Mouse (Mus musculus) left cerebral cortex, adult 18-20 months (tissue): ENCODE data around the gene Tsfm. TPM values are rescaled to one million over a fixed set of nuclear protein-coding genes. Genes with fewer than 3 reads are reported as not detected.
"Not testable (repeated sequence)": the region's sequence is repeated elsewhere in the genome, so short reads cannot be mapped to it uniquely, and the experiment has no call there.

Source experiments
- DNase-seq, 2 experiments: peaks; one replicate each; pipeline ENCODE4 v3.0.0; 2021 to 2022; ENCODE audit warnings: low spot score in 2 of 2, mixed read lengths in 1 of 2
- total RNA-seq, 2 experiments: library from RNA; stranded (reverse); gene quantifications; 2 replicates each; pipeline ENCODE4 v1.2.3; 2021

The Tsfm gene
- total RNA-seq, 2 experiments from 2014 or later, result 26.6 to 30.1 TPM

DNA sequence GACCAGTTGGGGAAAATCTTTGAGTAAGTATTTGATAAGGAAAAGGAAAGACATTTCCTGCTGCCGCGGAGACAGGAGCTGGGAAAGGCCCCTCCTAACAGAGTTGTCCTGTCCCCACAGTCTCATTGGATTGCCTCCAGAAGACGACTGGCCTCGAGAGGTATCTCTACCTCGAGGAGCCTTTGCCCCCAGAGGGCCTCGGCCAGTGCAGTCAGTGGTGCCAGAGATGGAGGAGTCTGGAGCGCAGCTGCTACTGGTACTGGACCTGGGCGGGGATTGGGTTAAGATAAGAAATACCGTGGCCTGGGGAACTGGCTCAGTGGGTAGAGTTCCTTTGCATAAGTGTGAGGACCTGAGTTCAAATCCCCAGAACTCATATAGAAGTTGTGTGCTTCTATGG lies 35.3 kb upstream of the Tsfm start:
- no peak for DNase-seq

GRCm38 (mm10) chr10:127063913-127064870 lies 33.6 kb upstream of the Tsfm start:
- no peak for DNase-seq

DNA sequence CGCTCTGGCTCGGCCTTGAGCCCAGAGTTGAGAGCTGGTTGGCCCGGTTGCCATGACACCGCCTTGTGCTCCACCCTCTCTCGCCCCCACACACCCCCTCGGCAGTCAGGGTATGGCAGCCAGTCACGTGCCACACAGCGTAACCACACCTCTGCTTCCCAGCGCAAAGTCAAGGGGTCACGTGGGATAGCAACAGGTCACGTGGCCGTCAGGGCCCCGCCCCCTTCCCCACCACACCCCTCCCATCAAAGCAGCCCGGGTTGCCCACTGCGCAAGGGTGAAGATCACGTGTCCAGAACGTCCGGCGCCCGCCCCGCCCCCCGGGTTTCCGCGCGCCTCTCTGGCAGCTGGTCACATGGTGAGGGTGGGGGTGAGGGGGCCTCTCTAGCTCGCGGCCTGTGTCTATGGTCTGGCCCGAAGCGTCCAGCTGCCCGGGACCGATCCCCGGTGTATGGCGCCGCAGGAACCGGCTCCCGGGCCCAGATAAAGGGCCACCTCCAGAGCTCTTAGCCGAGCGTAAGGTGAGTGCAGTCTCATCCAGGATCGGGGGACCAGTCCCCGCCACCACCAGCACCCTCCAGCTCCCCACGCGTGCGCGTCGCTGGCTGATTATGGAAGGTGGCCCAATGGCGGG lies 32.7 kb upstream of the Tsfm start, which contains the start of gene Cdk4:
Cdk4 (plus strand) TSS at position 296 of the 634 bp plus-strand sequence.
- DNase-seq, result peak; percentile 97 to 98

- no peak for DNase-seq
These were observed 31.9 kb upstream of the Tsfm start for GRCm38 (mm10) chr10:127062503-127062902.

DNA sequence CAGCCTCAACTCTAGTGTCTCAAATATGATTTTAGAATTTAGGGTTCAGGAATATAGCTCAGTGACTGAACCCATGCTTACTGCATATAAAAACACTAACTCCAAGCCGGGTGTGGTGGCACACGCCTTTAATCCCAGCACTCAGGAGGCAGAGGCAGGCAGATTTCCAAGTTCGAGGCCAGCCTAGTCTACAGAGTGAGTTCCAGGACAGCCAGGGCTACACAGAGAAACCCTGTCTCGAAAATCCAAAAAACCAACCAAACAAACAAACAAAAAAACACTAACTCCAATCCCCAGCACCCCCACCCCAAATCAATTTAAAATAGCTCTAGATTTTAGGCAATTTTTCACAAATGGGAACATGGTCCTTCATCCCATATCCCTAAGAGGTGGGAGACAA lies 31.5 kb upstream of the Tsfm start:
- DNase-seq, result not testable (repeated sequence)

DNA sequence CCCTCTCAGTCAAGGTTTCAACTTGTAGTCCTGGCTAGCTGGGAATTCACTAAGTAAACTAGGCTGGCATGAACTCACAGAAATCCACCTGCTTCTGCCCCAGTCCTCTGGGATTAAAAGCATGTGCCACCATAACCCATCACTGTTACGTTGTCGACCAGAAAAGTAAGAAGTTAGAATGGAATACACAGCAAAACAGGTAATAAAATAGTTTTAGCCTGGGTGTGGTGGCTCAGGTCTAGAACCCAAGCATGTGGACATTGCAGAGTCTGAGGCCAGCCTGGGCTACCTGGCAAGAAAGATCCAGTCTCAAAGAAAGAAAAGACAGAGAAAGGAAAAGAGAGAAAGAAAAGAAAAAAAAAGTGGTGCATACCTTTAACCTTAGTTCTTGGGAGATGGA lies 30.9 kb upstream of the Tsfm start:
- DNase-seq, result no peak

DNA sequence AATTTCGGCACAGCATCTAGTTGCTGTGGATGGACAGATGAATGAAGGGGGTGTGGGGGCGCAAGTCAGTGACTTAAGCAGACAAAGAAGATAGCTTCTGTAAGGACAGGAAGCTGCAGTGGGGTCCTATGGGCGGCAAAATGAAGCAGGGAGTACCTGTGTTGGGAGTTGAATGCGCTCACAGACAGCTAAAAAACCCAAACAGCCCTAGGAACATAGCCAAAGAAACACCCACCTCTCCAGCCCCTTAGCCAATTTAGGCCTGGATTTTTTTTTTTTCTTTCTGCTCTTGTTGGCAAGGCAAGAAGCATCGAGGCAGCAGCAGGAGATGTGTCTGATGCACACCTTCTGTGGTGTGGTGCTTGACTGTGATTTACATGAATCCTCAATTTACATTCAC lies 30.4 kb upstream of the Tsfm start:
- DNase-seq, result no peak

DNA sequence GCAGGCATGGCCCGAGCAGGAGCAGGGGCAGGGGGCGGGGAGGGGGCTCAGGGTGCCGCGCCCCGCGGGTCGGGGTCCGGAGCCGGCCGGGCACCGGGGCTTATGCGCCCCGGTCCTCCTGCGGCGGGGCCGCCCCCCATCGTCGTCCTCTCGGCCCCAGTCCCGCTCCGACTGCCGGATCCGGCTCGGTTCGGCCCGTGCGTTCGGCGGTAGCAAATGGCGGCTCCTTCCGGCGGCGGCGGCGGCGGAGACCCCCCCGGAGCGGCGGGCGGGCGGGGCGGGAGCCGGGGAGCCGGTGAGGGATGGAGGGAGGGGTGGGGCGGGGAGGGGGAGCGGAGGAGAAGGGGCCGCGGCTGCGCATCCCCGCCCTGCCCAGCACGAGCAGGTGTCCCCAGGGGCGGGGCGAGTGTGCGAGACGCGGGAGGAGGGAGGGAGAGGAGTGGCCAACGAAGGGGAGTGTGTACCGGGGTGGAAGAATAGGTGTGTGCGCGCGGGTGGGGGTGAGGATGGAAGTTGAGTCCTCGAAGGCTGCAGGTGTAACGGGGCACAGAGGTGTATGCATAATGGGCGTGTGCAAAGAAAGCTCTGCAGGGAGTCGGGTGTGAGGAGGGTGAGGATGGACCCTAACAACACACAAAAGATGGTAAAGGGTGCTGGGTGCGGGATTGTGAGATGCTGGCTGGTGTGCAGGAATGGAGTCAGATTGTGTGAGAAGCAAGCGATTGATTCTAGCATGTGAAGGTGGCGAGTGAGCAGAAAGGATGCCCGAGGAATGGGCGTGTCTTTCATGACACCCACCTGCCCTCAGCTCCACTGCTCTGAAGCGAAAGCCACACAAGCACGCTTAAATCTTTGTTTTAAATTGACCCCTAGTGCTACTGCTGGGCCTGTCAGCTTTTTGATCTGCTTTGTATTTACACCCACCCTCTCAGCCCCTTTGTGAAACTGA lies 29.6 kb upstream of the Tsfm start, which contains the start of gene March9:
March9 (minus strand) TSS at position 217 of the 949 bp plus-strand sequence.
- DNase-seq, result peak; percentile 63 to 72

DNA sequence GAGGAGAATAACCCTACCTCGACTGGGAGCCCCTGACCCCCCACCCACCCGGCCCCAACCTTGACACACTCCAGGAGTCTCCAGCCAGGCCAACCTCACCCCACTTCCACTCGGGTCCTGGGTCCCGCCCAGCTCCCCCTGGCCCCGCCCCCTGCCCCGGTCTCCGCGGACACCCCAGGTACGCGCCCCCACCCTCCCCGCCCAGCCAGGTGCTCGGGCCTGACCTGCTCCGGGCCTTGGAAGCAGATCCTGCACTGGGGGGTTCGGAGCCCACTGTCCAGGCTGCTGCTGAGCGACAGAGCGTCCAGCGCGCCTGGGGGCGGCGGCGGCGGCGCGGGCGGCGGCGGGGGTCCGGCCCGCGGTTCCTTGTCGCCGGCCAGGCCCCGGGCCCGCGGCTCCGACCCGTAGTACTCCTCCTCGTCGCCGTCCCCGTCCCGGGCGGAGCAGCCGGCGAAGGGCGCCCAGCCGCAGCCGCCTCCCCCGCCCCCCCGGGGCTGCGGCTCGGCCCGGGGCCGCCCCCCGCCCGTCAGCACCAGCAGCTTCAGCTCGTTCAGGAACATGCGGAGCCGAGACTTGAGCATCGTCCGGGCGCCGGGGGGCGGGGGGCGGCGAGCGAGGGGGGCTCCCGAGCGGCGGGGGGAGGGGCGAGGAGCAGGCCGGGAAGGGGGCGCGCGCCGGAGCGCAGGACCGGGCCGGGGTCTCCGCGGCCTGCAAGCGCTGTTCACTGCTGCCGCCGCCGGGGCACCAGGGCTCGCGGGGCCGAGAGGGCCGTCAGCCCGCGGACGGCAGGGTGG lies 28.7 kb upstream of the Tsfm start:
- DNase-seq, result no peak

DNA sequence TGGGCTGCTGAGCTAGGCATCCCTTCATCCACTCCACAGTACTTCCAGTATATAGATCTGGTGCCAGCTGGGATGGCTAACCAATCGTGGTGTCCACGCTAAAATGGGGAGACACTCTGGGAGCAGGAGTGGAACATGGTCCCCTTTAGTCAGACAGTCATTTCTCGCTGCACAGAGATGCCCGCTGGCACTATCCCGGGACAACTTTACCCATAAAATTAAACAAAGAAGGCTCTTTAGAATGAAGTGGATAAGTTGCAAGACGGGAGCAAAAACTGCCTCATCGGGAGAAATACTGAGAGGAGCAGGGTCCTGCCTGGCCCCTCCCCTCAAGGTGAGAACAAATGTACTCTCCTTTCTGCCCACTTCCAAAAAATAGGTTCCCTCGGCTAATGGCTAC lies 28.1 kb upstream of the Tsfm start:
- DNase-seq, result no peak

- peak; percentile 79 to 80 for DNase-seq
These were observed 27.5 kb upstream of the Tsfm start for GRCm38 (mm10) chr10:127058161-127058560.

GRCm38 (mm10) chr10:127056490-127056889 lies 25.9 kb upstream of the Tsfm start:
- DNase-seq, result no peak

DNA sequence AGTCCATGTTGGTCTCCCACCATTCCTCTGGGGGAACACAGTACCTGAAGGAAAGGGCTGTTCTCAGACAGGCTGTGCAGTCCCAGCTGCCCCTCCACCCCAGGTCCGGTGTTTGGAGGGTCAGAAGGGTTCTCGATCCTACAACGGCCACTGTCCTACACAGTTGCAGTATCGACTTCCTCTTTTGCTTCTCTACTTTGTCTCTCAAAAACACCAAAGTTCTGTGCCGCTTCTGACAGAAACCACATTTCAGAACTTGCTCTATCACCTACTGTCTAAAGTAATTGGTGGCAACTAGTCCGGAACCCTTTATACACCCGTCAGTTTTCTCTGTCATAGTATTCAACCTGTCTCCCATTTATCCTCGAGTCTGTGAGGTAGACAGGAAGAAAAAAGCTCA lies 24.8 kb upstream of the Tsfm start:
- no peak for DNase-seq

DNA sequence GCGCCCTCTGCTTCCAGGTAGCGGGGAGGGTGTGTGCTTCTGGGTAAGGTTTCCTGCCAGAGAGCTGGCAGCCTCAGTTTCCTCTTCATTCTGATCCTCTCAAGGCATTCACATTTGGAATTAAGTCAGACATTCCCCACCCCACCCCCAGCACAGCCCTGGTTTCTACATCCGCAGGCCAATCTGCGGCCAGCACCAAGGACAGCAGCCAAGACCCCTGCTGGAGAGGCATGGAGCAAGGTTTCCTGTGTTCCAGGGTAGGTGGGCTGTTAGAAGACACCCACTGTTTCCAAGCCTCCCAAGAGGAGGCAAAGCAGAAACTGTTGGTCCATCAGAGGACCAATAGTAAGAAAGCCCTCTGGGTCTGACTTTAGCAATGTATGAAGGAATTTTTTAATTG lies 24.0 kb upstream of the Tsfm start:
- DNase-seq, result no peak

DNA sequence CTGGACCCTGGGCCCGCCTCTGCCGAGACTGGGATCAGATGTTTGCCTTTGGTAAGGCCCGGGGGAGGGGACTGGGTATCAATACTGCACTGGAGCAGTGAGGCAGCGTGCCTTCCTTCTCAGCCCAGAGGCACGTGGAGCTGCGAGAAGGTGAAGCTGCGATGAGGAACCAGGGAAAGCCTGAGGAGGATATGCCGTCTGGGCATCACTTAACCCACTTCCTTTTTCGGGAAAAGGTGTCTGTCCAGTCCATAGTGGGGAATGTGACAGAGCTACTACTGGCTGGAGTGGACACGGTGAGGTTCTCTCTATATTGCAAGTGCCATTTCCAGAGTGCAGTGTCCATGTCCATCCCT lies 19.5 kb upstream of the Tsfm start:
- no peak for DNase-seq

DNA sequence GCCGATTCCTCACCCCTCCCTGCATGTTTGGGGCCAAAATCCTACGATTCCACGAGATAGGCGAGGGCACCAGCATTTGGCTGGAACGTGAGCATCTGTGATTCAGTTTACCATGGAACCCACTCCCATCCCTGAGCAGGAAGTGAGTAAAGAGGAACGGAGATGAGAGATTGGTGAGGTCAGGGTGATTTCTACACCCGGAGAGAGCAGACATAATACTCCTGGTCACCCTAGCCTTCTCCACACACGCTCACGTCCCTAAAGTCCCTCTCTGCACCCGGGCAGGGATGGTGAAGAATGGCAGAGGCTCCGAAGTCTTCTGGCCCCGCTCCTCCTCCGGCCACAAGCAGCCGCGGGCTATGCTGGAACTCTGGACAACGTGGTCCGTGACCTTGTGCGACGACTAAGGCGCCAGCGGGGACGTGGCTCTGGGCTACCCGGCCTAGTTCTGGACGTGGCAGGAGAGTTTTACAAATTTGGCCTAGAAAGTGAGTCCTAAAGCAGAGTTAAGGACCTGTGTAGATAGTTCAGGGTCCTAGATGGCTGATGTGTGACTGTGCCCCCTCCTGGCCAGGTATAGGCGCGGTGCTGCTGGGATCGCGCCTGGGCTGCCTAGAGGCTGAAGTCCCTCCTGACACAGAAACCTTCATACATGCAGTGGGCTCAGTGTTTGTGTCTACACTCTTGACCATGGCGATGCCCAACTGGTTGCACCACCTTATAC lies 18.9 kb upstream of the Tsfm start:
- no peak for DNase-seq

- DNase-seq, result no peak
These were observed 18.2 kb upstream of the Tsfm start for GRCm38 (mm10) chr10:127048608-127049394.

GRCm38 (mm10) chr10:127047954-127048353 lies 17.3 kb upstream of the Tsfm start, which contains the start of gene Cyp27b1:
Gene Cyp27b1 (plus strand): TSS chr10:127048250.
- no peak for DNase-seq

- no peak for DNase-seq
These were observed 12.5 kb upstream of the Tsfm start for GRCm38 (mm10) chr10:127043187-127043586.
